Mouse (Mus musculus) heart, postnatal 10 days (tissue): ENCODE results near the gene Apmap. TPM values are rescaled to one million over a fixed set of nuclear protein-coding genes. Genes with fewer than 3 reads are reported as not detected.
"Not testable (repeated sequence)": the region's sequence is repeated elsewhere in the genome, so short reads cannot be mapped to it uniquely, and the experiment has no call there.

ENCODE experiments used
- DNase-seq, 2 experiments: peaks; one replicate each; pipeline ENCODE4 v3.0.0; 2021
- intact Hi-C: fragments of 180-260 bp; cut with DNase I; formaldehyde crosslinking; loops from one replicate; pipeline ENCODE4 v1.15.1; 2025
- total RNA-seq, 2 experiments: library from RNA; stranded (reverse); gene quantifications; 2 replicates each; pipeline ENCODE4 v1.2.3; 2021

The Apmap gene
- total RNA-seq, 2 experiments from 2014 or later = 45.6 to 62.8 TPM

DNA sequence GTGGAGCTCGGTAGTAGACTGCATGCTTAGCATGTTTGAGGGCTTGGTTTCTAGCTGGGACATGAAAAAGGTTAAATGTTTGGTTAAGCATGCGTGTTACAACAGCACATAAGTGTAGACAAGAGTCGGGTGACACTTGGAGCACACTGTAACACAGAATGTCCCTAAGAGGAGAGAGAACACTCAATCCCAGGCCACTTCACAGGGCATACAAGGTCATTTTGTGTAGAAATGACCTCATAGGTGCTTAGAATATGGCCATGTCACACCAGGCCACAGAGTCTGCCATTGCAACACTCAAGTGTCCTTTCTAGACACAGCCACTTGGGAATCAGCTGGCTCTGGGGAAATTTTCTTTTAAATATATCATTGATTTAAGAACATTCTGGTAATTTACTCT lies 15.6 kb upstream of the Apmap start:
- intact Hi-C loops = no loop called here

GRCm38 (mm10) chr2:150621698-150622097 lies 13.3 kb upstream of the Apmap start:
- DNase-seq = no peak
- intact Hi-C loops = no loop called here

More for the DNA sequence above, 15.6 kb upstream of the Apmap start:
- no peak for DNase-seq

GRCm38 (mm10) chr2:150610097-150610496 lies 1.7 kb upstream of the Apmap start:
- no peak for DNase-seq
- intact Hi-C loops = loop anchor here (10.0 kb wide), 1 partner anchor 395 kb away; no protein-coding TSS in a partner anchor

DNA sequence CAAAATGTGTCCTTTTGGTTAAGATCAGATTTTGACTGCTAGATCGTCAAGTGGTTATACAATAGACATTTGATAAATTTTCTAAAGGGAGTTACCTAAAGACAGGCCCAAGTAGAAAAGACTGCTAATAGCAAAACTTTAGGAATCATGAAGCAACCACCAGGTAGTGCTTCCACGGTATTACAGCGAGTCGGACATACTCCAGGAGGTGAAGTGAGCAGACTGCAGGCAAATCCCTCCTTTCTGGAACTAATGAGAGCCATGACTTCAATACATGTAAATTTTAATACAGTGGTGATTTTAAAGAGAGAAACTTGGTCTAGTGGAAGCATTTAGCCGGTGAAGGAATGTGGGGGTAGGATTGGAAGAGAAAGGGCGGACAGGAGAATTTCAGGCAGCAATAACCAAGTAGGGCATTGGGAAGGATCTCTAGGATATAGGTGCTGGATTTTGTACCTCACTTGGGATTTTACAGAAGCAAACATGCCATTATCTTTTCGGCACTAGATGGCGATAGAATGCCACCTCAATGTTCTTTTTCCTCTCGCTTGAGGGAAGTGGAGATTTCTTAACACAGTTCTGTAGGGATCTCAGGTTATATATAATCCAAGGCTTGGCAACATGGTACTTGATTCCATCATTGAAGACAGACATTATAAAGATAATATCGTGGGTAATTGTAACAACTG lies 649 bp upstream of the Apmap start:
- intact Hi-C loops = loop anchor here (1.0 to 5.0 kb wide), 3 partner anchors 66 to 298 kb away; partner anchors contain the start of genes Gins1 and Pygb
- peak; percentile 83 to 85 for DNase-seq

GRCm38 (mm10) chr2:150607086-150607485 lies 1.3 kb downstream of the Apmap start:
- intact Hi-C loops = loop anchor here (2.0 to 5.0 kb wide), 3 partner anchors 142 to 300 kb away; partner anchors contain the start of genes Entpd6, Gins1 and Pygb
- DNase-seq = no peak

- intact Hi-C loops = loop anchor here (5.0 kb wide), 2 partner anchors 182 to 302 kb away; partner anchors contain the start of genes Gins1 and Pygb
These were observed 3.6 kb downstream of the Apmap start for GRCm38 (mm10) chr2:150604802-150605201.

DNA sequence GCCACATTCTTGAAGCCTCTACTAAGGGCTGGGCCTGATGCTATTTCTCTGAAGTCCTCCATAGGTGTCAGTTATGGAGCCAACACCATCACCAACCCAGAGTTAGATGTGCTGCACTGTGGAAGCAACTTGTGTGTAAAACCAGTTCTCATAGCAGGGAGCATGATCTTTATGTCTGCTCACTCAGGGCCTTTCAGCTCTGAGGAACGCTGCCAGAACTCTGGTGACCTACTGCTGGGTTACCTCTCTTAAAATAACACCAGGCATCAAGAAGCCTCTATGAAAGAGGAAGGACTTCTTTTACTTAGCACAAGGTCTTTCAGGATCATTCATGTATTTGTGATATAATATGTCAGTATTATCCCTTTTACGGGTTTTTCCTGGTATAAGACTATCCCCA lies 6.2 kb downstream of the Apmap start:
- intact Hi-C loops = no loop called here
- peak; percentile 58 to 65 for DNase-seq

More at GRCm38 (mm10) chr2:150604802-150605201, 3.6 kb downstream of the Apmap start:
- no peak for DNase-seq

DNA sequence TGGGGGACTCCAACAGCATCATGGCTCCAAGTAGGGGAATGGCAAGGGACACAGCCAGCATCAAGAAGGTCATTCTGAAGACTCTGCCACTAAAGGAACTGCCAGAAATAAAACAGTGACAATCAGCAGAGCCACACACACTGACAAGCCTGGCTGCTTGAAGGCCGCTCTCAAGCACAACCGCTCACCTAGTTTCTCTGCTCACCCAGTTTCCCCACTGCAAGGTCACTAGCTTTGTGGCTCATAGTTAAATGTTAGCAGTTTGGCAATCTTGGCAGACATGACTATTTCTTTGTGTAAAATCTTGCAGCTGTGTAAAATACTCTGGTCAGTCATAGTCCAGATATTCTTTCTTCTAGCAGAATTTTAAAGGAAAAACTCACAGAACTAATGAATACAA lies 8.1 kb downstream of the Apmap start:
- intact Hi-C loops = no loop called here
- peak; percentile 23 to 40 for DNase-seq

- DNase-seq = no peak
- intact Hi-C loops = no loop called here
These were observed 12.8 kb downstream of the Apmap start for GRCm38 (mm10) chr2:150595411-150596190.

DNA sequence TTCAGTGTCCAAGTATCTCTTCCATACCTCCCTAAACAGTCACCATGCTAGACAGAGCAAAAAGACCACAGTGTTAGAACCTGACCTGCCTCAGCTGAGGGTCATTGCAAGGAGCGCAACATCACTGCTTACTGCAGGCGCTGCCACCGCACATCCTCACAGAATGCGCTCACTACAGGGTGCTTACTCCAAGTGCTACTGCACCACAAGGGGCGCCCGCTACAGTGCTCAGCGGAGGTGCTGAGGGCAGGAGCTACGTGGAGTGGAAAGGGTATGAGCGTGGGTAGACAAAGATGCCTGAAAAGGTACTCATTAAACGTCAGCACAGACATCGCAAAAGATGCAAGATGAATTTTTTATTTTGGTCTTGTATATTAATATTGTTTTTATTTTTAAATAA lies 19.3 kb downstream of the Apmap start:
- intact Hi-C loops = no loop called here
- no peak for DNase-seq

GRCm38 (mm10) chr2:150579628-150580027 lies 28.7 kb downstream of the Apmap start:
- no peak for DNase-seq
- intact Hi-C loops = no loop called here

DNA sequence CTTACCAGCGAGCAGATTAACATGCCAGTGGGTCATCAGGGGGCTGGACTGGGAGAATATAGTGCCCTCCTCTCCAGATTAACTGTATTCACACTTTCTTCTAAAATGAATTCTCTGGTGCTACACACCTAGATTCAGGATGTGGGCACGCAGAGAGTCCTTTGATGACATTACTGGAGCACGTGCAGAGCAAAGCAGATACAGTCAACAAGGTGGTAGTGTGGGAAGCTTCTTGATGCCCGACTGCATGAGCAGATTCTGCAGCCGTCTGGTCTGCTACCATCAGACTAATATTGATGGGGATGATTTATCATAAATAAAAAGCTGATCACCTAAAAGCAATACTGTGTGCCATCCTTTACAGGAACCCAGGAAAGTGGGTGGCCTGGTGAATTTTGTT lies 29.8 kb downstream of the Apmap start:
- no peak for DNase-seq
- intact Hi-C loops = no loop called here

GRCm38 (mm10) chr2:150576256-150576655 lies 32.1 kb downstream of the Apmap start:
- intact Hi-C loops = no loop called here
- no peak for DNase-seq

DNA sequence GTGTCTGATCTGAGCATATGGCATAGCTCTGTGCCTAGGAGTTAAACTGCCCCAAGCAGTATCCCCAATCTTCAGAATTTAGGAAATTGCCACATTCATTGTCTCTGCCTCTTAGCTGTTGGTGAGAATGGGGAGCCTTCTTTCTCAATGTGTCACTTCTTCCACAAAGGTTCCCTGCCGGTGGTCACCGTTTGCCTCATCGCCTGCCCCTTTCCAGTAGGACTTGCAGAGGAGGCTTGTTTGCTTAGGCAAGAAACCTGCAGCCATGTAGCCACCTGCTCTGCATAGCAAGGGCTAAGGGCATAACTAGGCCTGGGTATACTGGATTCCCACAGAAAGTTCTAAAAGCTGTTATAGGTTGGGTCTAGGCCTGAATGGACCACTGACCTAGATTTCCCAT lies 35.9 kb downstream of the Apmap start:
- intact Hi-C loops = no loop called here

GRCm38 (mm10) chr2:150570761-150571160 lies 37.6 kb downstream of the Apmap start:
- intact Hi-C loops = no loop called here
- no peak for DNase-seq

More for the DNA sequence above, 35.9 kb downstream of the Apmap start:
- no peak for DNase-seq

DNA sequence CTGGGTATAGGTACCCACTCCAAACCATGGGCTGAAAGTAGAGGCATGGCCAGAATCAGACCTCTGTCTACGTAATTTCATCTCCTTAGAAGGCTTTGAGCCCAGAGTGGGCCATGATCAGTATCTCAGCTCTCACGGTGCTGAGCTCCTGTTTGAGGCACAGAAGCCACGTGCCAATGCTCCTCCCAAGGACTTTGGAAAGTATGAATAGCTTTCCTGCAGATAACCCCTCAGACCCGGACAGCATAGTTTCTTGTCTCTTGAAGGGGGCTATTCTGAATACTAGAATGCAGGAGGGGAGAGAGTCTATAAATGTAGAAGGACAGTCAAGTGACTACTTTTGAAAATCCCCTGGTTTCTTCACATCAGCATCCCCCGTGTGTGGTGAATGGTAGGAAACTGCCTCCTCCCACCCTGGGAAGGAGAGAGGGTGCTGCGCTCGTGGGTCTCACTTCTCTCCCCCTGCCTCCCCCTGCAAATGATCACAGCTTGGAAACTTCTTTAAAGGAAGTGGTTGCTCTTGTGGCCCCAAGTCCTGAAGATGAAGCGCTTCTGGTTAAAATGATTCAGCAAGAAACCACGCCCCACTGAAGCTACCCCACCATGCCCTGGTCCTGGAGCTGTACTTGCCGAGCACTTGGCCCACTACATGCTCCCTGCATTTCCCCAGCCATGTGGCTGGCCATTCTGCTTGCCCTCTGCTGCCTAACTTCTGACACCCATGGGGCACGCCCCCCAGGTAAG lies 38.3 kb downstream of the Apmap start, which contains the start of gene Cst7:
Cst7 (plus strand) TSS at position 569 of the 744 bp plus-strand sequence.
- intact Hi-C loops = no loop called here
- DNase-seq = no peak

DNA sequence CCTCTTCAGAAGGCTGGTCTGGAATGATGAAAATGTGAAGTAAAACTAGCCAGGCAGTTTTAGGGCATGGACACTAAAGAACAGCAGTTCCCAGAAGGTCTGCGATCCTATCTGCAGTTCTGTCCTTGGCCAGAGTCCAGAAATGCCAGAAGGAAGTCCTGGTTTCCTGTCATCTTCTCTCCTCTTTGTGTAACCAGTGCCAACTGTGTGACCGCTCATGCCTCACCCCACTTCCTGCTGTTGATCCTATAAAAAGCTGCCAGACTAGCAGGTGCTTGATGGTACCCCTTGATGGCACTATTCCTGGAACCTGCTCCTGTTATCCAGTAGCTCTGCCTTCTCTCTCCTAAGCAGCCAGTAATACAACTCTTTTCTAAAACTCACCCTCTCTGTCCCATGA lies 41.3 kb downstream of the Apmap start:
- no peak for DNase-seq
- intact Hi-C loops = no loop called here

- intact Hi-C loops = loop anchor here (2.0 kb wide), 1 partner anchor 116 kb away; no protein-coding TSS in a partner anchor
- peak; percentile 32 to 45 for DNase-seq
These were observed 49.8 kb downstream of the Apmap start for GRCm38 (mm10) chr2:150558568-150558967.

GRCm38 (mm10) chr2:150549576-150549975 lies 58.8 kb downstream of the Apmap start:
- intact Hi-C loops, DNase-seq: not testable (repeated sequence)
